Mouse (Mus musculus): Measurements from ENCODE around the gene Fam234b.

DNA sequence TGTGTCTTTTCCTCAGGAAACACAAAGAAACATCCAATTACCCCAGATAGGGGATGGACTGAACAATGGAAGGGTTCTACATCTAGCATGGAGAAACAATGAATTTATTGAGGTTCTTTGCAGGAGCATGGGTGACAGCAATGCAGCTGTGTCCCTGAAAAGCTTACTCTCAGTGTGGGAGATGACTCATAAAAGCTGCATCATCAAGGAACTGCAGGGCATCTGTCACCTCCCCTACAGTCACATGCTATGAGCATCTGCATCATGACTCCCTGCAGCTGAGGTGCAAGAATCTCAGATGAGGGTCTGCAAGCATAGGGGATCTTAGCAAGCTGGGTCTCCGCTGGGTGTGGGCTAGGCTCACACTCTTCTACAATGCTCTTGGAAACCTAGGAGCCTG, 22.8 kb upstream of the Fam234b start:
- no peak for TF ChIP-seq GATA1 (IDR thresholded peaks at IDR 0.05; ENCODE audit: borderline replicate concordance, low read length)
- TF ChIP-seq FLI1 (IDR thresholded peaks at IDR 0.05; ENCODE audit: low read length), result no peak
